Mouse (Mus musculus): ENCODE measurements around the gene Gm43302. TPM values are rescaled to one million over a fixed set of nuclear protein-coding genes. Genes with fewer than 3 reads are reported as not detected.
"Not testable (repeated sequence)": the region's sequence is repeated elsewhere in the genome, so short reads cannot be mapped to it uniquely, and the experiment has no call there.

Gm43302 gene
- total and polyA plus RNA-seq, 2 experiments from 2014 or later: not detected

DNA sequence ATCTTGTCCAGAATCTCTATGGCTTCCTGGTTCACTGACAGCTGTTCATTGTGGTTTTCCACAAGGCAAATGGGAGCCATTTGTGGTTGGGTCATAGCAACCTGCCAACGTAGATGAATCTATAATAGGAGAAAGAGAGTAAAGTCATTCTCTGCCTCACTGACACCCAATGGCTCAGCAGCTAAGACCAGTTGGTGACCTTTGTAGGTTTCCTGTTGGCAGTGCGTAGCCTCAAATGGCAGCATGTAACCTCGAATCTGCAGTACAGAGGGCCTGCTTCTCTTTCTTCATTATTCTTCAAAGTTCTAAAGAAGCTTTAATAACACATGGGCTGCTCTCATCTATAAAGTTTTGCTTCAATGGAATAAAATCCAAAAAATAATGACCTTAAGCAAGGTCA lies 57.5 kb downstream of the Gm43302 start:
- not testable (repeated sequence) for H3K27ac ChIP-seq (ENCODE audit: low read depth, low read length); H3K27me3 ChIP-seq (ENCODE audit: insufficient read depth, low read length); DNase-seq; H3K4me3 ChIP-seq (ENCODE audit: low read depth, low read length); H3K4me2 ChIP-seq (ENCODE audit: low read depth); H3K4me1 ChIP-seq (ENCODE audit: insufficient read depth); ATAC-seq; H3K9me3 ChIP-seq (ENCODE audit: low read length); H3K36me3 ChIP-seq (ENCODE audit: insufficient read depth); H3K9ac ChIP-seq
- 66% methylated on average over 3 of the region's 3 CpGs for WGBS

DNA sequence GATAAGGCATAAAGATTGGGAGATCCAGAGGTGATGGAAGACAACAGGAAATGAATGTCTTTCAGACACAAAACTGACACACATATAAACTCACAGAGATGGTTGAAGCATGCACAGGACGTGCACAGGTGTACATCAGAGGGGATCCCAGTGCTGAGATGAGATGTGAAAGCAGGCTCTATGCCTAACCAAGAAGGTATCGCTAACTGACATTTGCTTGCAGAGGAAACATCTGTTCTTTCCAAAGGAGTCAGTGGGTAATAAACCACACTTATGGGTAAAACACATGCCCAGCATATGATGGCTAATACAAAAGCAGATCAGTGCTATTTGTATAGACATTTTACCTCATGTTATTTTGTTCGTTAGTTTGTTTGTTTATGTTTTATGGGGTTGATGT lies 84.5 kb downstream of the Gm43302 start:
- not testable (repeated sequence) for H3K27ac ChIP-seq (ENCODE audit: low read depth, low read length); H3K4me3 ChIP-seq (ENCODE audit: low read depth, low read length); H3K9me3 ChIP-seq (ENCODE audit: low read length); H3K4me1 ChIP-seq (ENCODE audit: insufficient read depth); H3K9ac ChIP-seq; H3K27me3 ChIP-seq (ENCODE audit: insufficient read depth, low read length); H3K4me2 ChIP-seq (ENCODE audit: low read depth); DNase-seq; ATAC-seq; H3K36me3 ChIP-seq (ENCODE audit: insufficient read depth)
- WGBS: no CpG with 5 or more reads among the region's 3 CpGs

DNA sequence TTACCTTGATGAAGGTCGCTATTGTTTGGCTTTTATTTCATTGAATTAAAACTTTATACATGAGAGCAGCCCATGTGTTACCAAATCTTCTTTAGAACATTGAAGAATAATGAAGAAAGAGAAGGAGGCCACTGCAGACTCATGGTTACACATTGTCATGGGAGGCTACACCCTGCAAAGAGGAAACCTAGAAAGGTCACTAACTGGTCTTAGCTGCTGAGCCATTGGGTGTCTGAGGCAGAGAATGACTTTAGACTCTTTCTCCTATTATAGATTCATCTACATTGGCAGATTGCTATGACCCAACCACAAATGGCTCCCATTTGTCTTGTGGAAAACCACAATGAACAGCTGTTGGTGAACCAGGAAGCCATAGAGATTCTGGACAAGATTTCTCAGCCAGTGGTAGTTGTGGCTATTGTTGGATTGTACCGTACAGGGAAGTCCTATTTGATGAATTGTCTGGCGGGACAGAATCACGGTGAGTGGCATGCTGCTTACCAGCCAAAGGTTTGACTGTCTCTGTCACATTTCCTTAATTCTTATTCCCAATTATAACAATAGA lies 92.6 kb downstream of the Gm43302 start:
- not testable (repeated sequence) for DNase-seq; H3K4me2 ChIP-seq (ENCODE audit: low read depth); H3K27ac ChIP-seq (ENCODE audit: low read depth, low read length); H3K36me3 ChIP-seq (ENCODE audit: insufficient read depth); H3K9ac ChIP-seq; H3K4me3 ChIP-seq (ENCODE audit: low read depth, low read length); H3K27me3 ChIP-seq (ENCODE audit: insufficient read depth, low read length); H3K4me1 ChIP-seq (ENCODE audit: insufficient read depth); H3K9me3 ChIP-seq (ENCODE audit: low read length); ATAC-seq
- 95% methylated on average over 4 of the region's 4 CpGs for WGBS

DNA sequence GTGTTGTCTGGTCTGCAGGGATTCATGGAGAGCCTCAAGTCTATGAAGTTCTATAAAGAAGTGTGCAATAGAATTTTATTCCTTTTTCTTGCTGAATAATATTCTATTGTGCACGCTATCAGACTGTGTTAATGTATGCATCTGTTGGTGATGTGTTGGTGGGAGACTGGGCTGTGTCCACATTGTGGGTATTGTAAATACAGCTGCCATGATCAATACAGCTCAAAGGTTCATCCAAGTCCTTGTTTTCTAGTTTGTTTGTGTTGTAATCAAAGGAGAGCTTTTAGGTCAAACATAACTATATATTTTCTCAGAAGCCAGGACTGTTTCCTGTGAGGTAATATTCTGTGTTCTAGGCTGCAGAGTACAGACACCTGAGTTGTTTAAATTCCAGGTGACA lies 94.3 kb downstream of the Gm43302 start:
- not testable (repeated sequence) for H3K27me3 ChIP-seq (ENCODE audit: insufficient read depth, low read length); H3K27ac ChIP-seq (ENCODE audit: low read depth, low read length); H3K36me3 ChIP-seq (ENCODE audit: insufficient read depth); DNase-seq; ATAC-seq; H3K9ac ChIP-seq; H3K9me3 ChIP-seq (ENCODE audit: low read length); H3K4me3 ChIP-seq (ENCODE audit: low read depth, low read length); H3K4me1 ChIP-seq (ENCODE audit: insufficient read depth); H3K4me2 ChIP-seq (ENCODE audit: low read depth)
- 88% methylated on average over 1 of the region's 1 CpGs for WGBS

DNA sequence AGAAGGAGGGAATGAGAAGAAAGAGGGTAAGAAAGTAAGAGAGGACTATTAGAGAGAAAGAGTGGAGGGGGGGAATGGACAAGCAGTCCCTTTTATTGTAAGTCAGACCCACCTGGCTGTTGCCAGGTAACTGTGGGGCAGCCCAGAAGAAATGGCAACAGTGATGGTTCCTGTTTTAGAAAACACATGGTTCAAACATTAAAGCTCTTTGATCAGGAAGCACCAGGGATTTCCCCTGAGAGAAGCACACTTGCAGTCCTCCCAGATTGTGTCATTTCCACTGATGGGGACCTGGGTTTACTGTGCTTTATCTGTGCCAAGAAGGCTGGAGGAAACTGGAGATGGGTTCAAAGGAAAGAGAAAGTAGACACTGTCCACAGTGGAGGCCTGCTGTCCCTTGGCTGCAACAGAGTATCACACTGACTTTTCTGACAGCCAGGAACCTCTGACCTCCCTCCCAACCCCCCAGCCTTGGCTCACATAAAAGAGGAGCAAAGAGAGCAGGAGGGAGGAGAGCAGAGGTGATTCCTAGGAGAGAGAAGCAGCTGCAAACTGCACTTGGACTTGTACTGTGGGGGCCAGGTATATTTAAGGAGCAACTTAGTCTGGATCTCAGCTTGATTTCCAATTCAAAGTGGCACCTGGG lies 95.5 kb downstream of the Gm43302 start:
- not testable (repeated sequence) for H3K4me1 ChIP-seq (ENCODE audit: insufficient read depth); H3K4me3 ChIP-seq (ENCODE audit: low read depth, low read length); DNase-seq; H3K9ac ChIP-seq; H3K9me3 ChIP-seq (ENCODE audit: low read length); H3K4me2 ChIP-seq (ENCODE audit: low read depth); H3K36me3 ChIP-seq (ENCODE audit: insufficient read depth); H3K27ac ChIP-seq (ENCODE audit: low read depth, low read length); ATAC-seq; H3K27me3 ChIP-seq (ENCODE audit: insufficient read depth, low read length)

DNA sequence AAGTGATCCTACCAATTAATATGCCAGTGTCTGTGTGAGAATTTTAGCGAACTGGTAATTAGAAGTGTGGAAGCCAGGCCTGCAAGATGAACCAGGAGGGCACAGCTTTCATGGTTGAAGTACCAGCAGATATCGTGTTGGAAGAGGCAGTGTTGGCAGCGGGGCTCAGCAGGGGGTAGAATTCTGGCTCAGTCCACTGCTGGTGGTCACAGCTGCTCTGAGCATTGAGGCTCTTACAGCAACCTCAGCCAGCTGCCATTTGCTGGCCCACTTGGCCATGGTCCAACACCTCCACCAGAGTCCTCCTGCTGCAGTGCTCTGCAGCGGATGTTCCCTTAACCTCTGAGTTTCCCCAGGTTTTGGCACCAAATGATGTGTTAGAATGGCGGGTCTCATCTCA lies 97.2 kb downstream of the Gm43302 start:
- not testable (repeated sequence) for H3K4me1 ChIP-seq (ENCODE audit: insufficient read depth); H3K4me3 ChIP-seq (ENCODE audit: low read depth, low read length); H3K9ac ChIP-seq; H3K9me3 ChIP-seq (ENCODE audit: low read length); ATAC-seq; H3K36me3 ChIP-seq (ENCODE audit: insufficient read depth); H3K27me3 ChIP-seq (ENCODE audit: insufficient read depth, low read length); DNase-seq; H3K4me2 ChIP-seq (ENCODE audit: low read depth); H3K27ac ChIP-seq (ENCODE audit: low read depth, low read length)
- WGBS: 76% methylated on average over 5 of the region's 5 CpGs

DNA sequence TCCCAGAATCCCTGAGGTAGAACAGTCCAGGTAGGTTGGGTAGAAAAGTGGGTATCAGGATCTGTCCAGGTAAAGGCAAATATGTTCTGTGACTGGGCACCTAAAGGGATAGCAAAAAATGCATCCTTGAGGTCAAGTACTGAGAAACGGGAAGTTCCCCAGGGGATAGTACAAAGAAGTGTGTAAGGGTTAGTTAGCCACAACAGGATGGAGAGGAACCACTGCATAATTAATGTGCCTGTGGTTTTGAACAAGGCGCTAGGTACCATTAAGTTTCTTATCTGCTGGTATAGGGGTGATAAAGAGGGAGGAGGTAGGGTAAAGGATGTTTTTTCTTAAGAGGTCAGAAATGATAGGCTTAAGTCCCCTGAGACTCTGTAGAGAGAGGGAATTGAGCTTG lies 101.0 kb downstream of the Gm43302 start:
- not testable (repeated sequence) for H3K27me3 ChIP-seq (ENCODE audit: insufficient read depth, low read length); H3K9me3 ChIP-seq (ENCODE audit: low read length); DNase-seq; H3K4me1 ChIP-seq (ENCODE audit: insufficient read depth); H3K4me3 ChIP-seq (ENCODE audit: low read depth, low read length); H3K27ac ChIP-seq (ENCODE audit: low read depth, low read length); H3K4me2 ChIP-seq (ENCODE audit: low read depth); H3K36me3 ChIP-seq (ENCODE audit: insufficient read depth); ATAC-seq; H3K9ac ChIP-seq
- 80% methylated on average over 2 of the region's 2 CpGs for WGBS

DNA sequence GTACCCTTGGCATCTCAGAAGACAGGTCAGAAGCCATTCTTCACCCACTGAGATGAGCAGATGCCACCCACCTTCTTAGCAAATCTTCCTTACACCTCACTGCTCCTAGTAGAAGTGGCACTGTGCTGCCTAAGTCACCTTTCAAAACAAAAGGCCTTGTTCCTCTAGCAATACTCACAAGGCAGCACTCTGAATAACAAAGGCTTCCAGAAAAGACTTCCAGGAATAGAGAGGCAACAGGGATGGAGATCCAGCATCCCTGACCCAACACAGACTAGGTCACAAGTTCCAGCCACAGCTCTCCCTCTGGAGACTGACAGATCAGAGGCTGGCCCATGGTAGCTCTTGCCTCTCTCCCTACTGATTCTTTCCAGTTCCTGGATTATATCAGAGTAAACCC lies 112.0 kb downstream of the Gm43302 start:
- no peak for TF ChIP-seq CTCF (IDR thresholded peaks at IDR 0.05; ENCODE audit: low read depth)
- H3K27ac ChIP-seq (ENCODE audit: low read depth, low read length): no peak overlapping the region
- no peak for ATAC-seq
- no peaks in the 10 kb centered on the region for H3K36me3 ChIP-seq (ENCODE audit: insufficient read depth)
- H3K4me1 ChIP-seq (ENCODE audit: insufficient read depth): no peaks in the 10 kb centered on the region
- DNase-seq: no peak
- no peak overlapping the region for H3K4me3 ChIP-seq (ENCODE audit: low read depth, low read length)
- H3K27me3 ChIP-seq (ENCODE audit: insufficient read depth, low read length): no peaks in the 10 kb centered on the region
- H3K4me2 ChIP-seq (ENCODE audit: low read depth): no peak overlapping the region
- no peaks in the 10 kb centered on the region for H3K9me3 ChIP-seq (ENCODE audit: low read length)
- no peak overlapping the region for H3K9ac ChIP-seq

Other genes starting within 250 kb of the Gm43302 start
- gene Gbp9, start 154.2 kb downstream of the Gm43302 start, total RNA-seq (2014; rRNA removed): 1.9 and 2.6 TPM in 2 replicates
- gene Gbp9, start 154.2 kb downstream of the Gm43302 start, polyA plus RNA-seq (2015; fragmentation: Nextera tagmentation; extraction: Ambion mirVana): 1.1 TPM in 2 replicates
- gene Gbp8, start 154.2 kb downstream of the Gm43302 start, total RNA-seq (2014; rRNA removed): 0.08 TPM in 1 of 2 replicates, not detected in the other
- gene Gbp8, start 154.2 kb downstream of the Gm43302 start, polyA plus RNA-seq (2015; fragmentation: Nextera tagmentation; extraction: Ambion mirVana): 0.22 and 0.23 TPM in 2 replicates
- 1.5 and 2.3 TPM in 2 replicates for gene Gbp4, start 154.1 kb downstream of the Gm43302 start, total RNA-seq (2014; rRNA removed)
- 0.54 and 0.82 TPM in 2 replicates for gene Gbp4, start 154.1 kb downstream of the Gm43302 start, polyA plus RNA-seq (2015; fragmentation: Nextera tagmentation; extraction: Ambion mirVana)
- 0.57 and 0.69 TPM in 2 replicates for gene Gbp10, start 54.2 kb downstream of the Gm43302 start, total RNA-seq (2014; rRNA removed)
- 0.56 and 0.78 TPM in 2 replicates for gene Gbp10, start 54.2 kb downstream of the Gm43302 start, polyA plus RNA-seq (2015; fragmentation: Nextera tagmentation; extraction: Ambion mirVana)
- 2.0 and 3.2 TPM in 2 replicates for gene Gbp6, start within 50 bp of the Gm43302 start, total RNA-seq (2014; rRNA removed)
- 1.1 and 1.8 TPM in 2 replicates for gene Gbp6, start within 50 bp of the Gm43302 start, polyA plus RNA-seq (2015; fragmentation: Nextera tagmentation; extraction: Ambion mirVana)
- 57.3 and 64.0 TPM in 2 replicates for gene Lrrc8b, start 122.1 kb upstream of the Gm43302 start, total RNA-seq (2014; rRNA removed)
- gene Lrrc8b, start 122.1 kb upstream of the Gm43302 start, polyA plus RNA-seq (2015; fragmentation: Nextera tagmentation; extraction: Ambion mirVana): 16.5 and 20.8 TPM in 2 replicates
- 6.2 and 6.9 TPM in 2 replicates for gene Lrrc8c, start 225.7 kb upstream of the Gm43302 start, total RNA-seq (2014; rRNA removed)
- gene Lrrc8c, start 225.7 kb upstream of the Gm43302 start, polyA plus RNA-seq (2015; fragmentation: Nextera tagmentation; extraction: Ambion mirVana): 10.0 and 11.5 TPM in 2 replicates